Mouse (Mus musculus) lung, adult 2 months (tissue): Measurements from ENCODE around the gene Chic1. TPM values are rescaled to one million over a fixed set of nuclear protein-coding genes. Genes with fewer than 3 reads are reported as not detected.
A peak's percentile ranks its signal among the peaks of the same experiment; 100 is the strongest.

ENCODE experiments used
- DNase-seq: peaks from one replicate; pipeline ENCODE4 v3.0.0; 2022
- H3K4me1 ChIP-seq: fragments of 200-500 bp; 2 replicates; pipeline ENCODE4 v1.6.1; 2011; ENCODE audit warnings: low read length; ENCODE audit not compliant: control insufficient read depth, insufficient read depth
- H3K4me3 ChIP-seq: fragments of 200-500 bp; replicated peaks from 2 replicates; pipeline ENCODE3; 2011; ENCODE audit warnings: low read depth, mild to moderate bottlenecking, control low read depth, low read length; ENCODE audit errors: extremely low read depth
- CTCF ChIP-seq: fragments of 200-500 bp; IDR thresholded peaks from 2 replicates; pipeline ENCODE4 v1.5.1; 2011; ENCODE audit warnings: mild to moderate bottlenecking, low read length, control low read depth; ENCODE audit not compliant: insufficient read depth
- POLR2A ChIP-seq: fragments of 200-500 bp; IDR thresholded peaks from 2 replicates; pipeline ENCODE4 v1.6.1; 2011; ENCODE audit warnings: low read depth, mild to moderate bottlenecking, control low read depth, low read length, borderline replicate concordance; ENCODE audit errors: extremely low read depth
- WGBS: fragments of 180-500 bp; shearing (Covaris S2); methylation state at CpG from one replicate; pipeline ENCODE4 v1.1.7; 2018; 5-methylcytosine and 5-hydroxymethylcytosine counted together
- polyA plus RNA-seq: library from polyadenylated mRNA; depleted of rRNA; stranded (reverse); fragments of >200 nt; gene quantifications from 2 replicates; pipeline ENCODE4 v1.2.3, GENCODE M21; 2012; rRNA removed

Gene Chic1
- polyA plus RNA-seq, 1 experiment: 0.50 TPM

- no peak for TF ChIP-seq CTCF
- no peak for TF ChIP-seq POLR2A
- WGBS: 44% methylated on average over 13 of the region's 13 CpGs
These were observed 48.7 kb downstream of the Chic1 start for GRCm38 (mm10) chrX:103405021-103405420.

GRCm38 (mm10) chrX:103414167-103414566 is 57.9 kb downstream of the Chic1 start, which contains the start of gene Tsx:
Gene Tsx, plus strand, starts transcription at chrX:103414467.
- DNase-seq: no peak
- H3K4me3 ChIP-seq: no peak within 1 kb of the TSS
- TF ChIP-seq CTCF (no peak), POLR2A (no peak)
- H3K4me1 ChIP-seq: no peaks in the 10 kb centered on the region
- WGBS: 77% methylated on average over 5 of the region's 5 CpGs

More at GRCm38 (mm10) chrX:103405021-103405420, 48.7 kb downstream of the Chic1 start:
- Histone ChIP-seq H3K4me3 (no peak overlapping the region), H3K4me1 (no peaks in the 10 kb centered on the region)
- DNase-seq: no peak

- DNase-seq: no peak
- Histone ChIP-seq H3K4me3 (no peak within 1 kb of the TSS), H3K4me1 (no peaks in the 10 kb centered on the region)
- 88% methylated on average over 2 of the region's 2 CpGs for WGBS
- TF ChIP-seq CTCF: no peak
- no peak for TF ChIP-seq POLR2A
These were observed 65.4 kb downstream of the Chic1 start, which contains the start of gene Gm26992 for GRCm38 (mm10) chrX:103421710-103422109. Gene Gm26992, plus strand, starts transcription at chrX:103422010.

DNA sequence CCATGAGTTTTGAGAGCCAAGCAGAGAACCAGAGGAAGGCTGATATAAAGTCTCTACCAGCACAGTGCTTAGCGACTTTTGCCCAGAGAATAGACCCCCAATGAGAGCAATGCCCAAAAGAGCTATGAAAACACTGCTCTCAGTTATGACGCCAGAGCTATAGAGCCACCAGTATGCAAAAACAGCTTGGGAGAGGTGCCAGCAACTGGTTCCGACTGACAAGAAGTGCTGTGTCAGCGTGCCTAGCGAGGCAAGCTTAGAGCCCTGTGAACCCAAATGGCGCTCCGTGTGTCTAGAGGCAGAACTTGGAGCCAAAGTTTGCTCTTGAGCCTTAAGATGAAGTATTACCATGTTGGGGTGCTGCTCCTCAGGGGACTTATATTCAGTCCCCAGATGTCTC is 71.4 kb downstream of the Chic1 start:
- DNase-seq: no peak
- no peak for TF ChIP-seq POLR2A
- no peak for TF ChIP-seq CTCF
- Histone ChIP-seq H3K4me3 (no peak overlapping the region), H3K4me1 (no peaks in the 10 kb centered on the region)
- WGBS: 62% methylated on average over 7 of the region's 7 CpGs

DNA sequence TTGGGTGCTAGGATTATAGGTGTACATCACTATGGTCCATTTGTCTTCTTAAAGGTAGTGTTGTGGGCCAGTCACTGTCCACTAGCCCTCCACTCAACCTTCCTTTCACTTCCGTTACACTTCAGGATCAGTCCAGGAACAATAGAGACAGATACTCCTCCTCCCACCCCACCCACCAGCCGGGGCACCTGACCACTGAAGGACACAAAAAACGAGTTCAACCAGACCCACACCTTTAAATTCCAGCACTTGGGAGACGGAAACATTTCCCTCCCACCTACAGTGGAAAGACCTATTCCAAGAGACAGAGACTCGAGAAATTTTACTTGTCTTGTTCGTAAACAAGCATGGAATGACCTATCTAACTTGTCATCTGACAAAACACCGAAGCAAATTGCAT is 76.0 kb downstream of the Chic1 start:
- no peak for DNase-seq
- WGBS: 62% methylated on average over 7 of the region's 7 CpGs
- TF ChIP-seq POLR2A: no peak
- no peak for TF ChIP-seq CTCF
- Histone ChIP-seq H3K4me1 (no peaks in the 10 kb centered on the region), H3K4me3 (no peak overlapping the region)

DNA sequence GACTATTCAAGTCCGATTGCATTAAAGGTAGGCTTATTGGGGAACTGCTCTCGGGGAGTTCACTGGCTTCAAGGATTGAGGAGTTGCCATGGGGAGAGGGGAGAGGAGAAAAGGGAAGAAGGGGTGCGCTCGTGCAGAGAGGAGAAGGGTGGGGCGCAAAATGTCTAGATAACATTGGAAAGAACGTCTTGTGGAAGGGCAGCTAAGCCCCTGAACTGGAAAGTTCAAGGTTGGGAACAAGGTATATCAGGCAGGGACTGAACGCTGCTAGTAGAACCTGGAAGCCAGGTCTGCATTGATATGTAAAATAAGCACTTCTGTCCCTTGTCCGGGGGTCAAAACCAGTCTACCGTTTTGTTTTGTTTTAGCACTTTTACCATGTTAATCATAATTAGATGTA is 81.7 kb downstream of the Chic1 start:
- Histone ChIP-seq H3K4me3 (no peak overlapping the region), H3K4me1 (no peaks in the 10 kb centered on the region)
- 27% methylated on average over 9 of the region's 9 CpGs for WGBS

DNA sequence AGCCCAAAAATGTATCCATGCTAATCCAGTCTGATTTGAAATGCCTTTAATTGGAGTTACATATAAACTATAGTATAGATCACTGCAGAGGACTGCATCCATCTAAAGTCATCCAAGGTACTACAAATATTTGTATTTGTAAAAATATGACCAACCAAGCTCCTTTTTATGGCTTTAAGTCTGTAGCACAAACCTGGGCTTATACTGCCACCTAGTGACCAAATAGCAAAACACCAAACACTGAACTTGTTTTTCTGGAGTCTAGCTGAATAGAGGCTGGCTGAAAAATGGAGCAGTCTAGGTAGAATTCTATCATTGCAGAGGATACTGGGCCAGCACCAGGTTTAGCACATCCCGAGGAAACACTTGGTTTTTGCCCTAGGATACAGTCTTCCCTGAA is 84.5 kb downstream of the Chic1 start:
- DNase-seq: no peak
- 0% methylated on average over 1 of the region's 1 CpGs for WGBS
- H3K4me3 ChIP-seq: no peak overlapping the region
- H3K4me1 ChIP-seq: no peaks in the 10 kb centered on the region
- TF ChIP-seq CTCF (peak; percentile 3; the same call in 1 of the 2 replicates), POLR2A (no peak)

More for the DNA sequence above, 81.7 kb downstream of the Chic1 start:
- TF ChIP-seq POLR2A (no peak), CTCF (no peak)
- DNase-seq: no peak

GRCm38 (mm10) chrX:103443755-103444154 is 87.5 kb downstream of the Chic1 start:
- TF ChIP-seq POLR2A (no peak), CTCF (no peak)

More at GRCm38 (mm10) chrX:103443755-103444154, 87.5 kb downstream of the Chic1 start:
- no peak overlapping the region for H3K4me3 ChIP-seq
- no peak for DNase-seq
- H3K4me1 ChIP-seq: no peaks in the 10 kb centered on the region
- whole genome bisulfite sequencing: 28% methylated on average over 7 of the region's 7 CpGs

Other genes starting within 250 kb of the Chic1 start
- gene Nap1l2, start 169.8 kb upstream of the Chic1 start, polyA plus RNA-seq: 0.07 TPM in 2 replicates
- not detected in 2 replicates for gene Cdx4, start 35.1 kb upstream of the Chic1 start, polyA plus RNA-seq
- not detected in 2 replicates for gene Tsx, start 58.0 kb downstream of the Chic1 start, polyA plus RNA-seq
- 0.62 and 1.3 TPM in 2 replicates for gene Gm26992, start 65.5 kb downstream of the Chic1 start, polyA plus RNA-seq